Mouse (Mus musculus): ENCODE measurements around the gene Ncoa3.

The Ncoa3 gene

GRCm38 (mm10) chr2:166082193-166082592, 89.8 kb downstream of the Ncoa3 start:
- peak; percentile 84 to 89 for DNase-seq

DNA sequence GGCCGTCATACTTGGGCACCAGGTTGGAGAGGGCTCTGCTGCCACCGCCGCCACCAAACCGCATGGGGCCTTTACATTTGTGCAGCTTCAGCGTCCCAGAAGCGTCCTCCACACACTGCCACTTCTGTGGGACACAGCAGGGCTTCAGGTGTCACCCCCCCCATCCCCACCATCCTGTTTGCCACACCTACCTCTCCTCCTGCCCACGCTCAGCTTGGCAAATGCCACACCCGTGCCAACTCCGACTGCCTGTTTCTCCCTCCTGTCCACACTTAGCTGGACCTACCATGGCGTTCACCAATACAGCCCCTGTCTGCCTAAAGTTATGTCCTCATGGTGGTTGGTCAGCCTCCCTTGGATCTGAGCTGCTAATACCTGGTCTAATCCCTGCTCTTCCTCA, 90.2 kb downstream of the Ncoa3 start:
- DNase-seq = no peak

DNA sequence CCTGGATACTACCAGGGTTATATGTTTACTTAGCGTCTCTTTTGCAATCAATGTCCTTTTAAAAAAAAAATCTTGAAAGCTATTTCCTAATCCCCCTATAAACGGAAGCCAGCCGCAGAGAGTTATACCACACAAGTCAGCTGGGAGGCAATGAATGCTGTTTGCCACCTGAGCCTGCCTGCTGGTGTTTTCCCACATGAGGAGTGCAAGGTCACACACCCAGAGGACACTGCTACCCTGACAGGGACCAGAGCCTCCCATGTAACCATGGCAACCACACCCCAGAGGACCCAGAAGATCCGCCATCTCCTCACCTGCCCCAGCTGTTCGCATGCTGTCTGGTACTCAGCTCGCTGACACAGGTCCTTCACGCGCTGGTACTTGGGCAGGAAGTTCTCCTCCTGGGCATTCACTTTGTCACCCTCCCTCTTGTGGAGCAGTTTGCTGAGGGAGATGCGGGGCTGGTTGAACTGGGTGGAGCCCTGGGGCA, 91.2 kb downstream of the Ncoa3 start:
- no peak for DNase-seq

DNA sequence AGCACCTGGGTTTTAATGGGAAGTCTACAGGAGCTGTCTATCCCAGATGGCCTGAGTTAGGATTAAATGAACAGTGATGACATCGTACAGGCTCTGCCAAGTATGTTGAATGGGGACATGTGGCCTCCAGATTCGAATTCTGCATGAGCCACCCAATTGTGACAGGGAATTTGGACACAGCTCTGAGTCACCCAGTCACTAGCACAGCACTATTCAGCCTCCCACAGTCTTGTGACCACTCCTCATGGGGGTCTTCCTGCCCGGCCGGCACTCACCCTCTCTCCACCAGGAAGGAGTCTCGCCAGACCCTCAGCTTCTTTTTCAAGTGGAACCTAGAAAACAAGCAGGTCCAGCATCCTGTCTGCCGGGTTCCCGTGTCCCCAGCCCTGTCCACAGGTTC, 91.7 kb downstream of the Ncoa3 start:
- no peak for DNase-seq

DNA sequence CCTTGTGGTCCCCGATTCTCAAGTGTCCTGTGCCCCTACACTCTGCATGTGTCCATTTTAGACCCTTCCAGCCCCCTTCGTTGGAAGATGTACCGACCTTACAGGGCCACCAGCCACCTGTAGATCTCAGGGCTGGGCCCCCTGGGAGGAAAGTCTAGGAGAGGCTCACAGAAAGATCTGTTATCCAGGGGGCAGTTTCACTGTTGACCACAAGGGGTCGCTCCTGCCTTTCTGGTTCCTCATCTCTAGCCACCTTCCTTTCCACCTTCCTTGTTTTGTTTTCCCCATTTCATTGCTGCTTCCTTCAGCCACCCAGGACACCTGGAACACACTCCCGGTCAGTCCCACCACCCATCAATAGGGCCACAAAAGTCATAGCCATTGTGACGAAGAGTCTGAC, 92.5 kb downstream of the Ncoa3 start:
- peak; percentile 84 to 88 for DNase-seq

- no peak for DNase-seq
Measured at GRCm38 (mm10) chr2:166085780-166086179, 93.3 kb downstream of the Ncoa3 start.

- DNase-seq = no peak
Measured at GRCm38 (mm10) chr2:166086457-166087233, 94.2 kb downstream of the Ncoa3 start.

- no peak for DNase-seq
Measured at GRCm38 (mm10) chr2:166088991-166089390, 96.6 kb downstream of the Ncoa3 start.

GRCm38 (mm10) chr2:166090131-166090581, 97.7 kb downstream of the Ncoa3 start:
- no peak for DNase-seq

DNA sequence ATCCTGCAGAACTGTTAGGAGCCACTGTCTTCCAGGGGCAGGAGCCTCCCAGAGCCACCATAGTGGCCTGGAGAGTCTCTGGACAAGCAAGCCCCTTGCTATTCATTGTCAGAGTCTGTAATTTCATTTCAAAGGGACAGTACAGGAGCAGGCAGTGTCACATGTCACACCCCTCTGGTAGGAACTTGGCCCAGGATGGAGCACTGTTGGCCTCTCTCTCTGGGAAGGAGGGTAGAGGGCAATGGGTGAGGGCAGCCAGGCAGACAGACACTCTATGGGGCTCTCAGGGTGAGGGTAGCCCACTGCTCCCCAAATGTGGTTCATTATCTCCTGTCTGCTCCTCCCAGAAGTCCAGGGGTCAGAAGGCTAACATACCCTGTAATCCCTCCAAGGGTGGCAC, 99.2 kb downstream of the Ncoa3 start:
- DNase-seq = no peak

GRCm38 (mm10) chr2:166092412-166092811, 100.0 kb downstream of the Ncoa3 start:
- no peak for DNase-seq

DNA sequence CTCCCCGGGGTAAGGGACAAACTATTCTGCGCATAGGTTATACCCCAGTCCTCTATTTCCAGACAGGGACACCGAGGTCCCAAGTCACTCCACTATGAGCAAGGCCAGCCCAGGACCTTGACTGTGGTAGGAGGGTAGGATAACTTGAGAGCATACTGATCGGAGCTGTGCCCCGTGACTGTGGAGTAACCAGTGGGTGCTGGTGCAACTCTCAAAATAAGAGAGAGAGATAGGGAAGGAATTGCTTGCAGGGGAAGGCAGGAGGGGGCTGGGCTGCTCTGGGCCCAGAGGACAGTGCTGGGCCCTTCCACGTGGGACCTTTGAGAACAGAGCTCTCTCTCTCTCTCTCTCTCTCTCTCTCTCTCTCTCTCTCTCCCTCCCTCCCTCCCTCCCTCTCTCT, 103.9 kb downstream of the Ncoa3 start:
- DNase-seq = no peak

DNA sequence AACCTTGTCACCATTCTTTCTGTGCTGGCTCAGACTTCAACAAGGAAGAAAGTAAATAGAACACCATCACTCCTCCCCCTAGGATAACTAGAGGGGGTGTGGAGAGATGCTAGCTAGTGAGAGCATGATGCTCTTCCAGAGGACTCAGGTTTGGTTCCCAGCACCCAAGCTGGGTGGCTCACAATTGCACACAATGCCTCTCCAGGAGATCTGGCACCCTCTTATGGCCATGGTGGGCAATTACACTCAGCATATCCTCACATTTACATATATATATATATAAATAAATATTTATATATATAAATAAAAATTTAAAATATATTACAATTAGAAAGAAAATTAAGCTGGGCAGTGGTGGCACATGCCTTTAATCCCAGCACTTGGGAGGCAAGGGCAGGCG, 104.4 kb downstream of the Ncoa3 start:
- no peak for DNase-seq

DNA sequence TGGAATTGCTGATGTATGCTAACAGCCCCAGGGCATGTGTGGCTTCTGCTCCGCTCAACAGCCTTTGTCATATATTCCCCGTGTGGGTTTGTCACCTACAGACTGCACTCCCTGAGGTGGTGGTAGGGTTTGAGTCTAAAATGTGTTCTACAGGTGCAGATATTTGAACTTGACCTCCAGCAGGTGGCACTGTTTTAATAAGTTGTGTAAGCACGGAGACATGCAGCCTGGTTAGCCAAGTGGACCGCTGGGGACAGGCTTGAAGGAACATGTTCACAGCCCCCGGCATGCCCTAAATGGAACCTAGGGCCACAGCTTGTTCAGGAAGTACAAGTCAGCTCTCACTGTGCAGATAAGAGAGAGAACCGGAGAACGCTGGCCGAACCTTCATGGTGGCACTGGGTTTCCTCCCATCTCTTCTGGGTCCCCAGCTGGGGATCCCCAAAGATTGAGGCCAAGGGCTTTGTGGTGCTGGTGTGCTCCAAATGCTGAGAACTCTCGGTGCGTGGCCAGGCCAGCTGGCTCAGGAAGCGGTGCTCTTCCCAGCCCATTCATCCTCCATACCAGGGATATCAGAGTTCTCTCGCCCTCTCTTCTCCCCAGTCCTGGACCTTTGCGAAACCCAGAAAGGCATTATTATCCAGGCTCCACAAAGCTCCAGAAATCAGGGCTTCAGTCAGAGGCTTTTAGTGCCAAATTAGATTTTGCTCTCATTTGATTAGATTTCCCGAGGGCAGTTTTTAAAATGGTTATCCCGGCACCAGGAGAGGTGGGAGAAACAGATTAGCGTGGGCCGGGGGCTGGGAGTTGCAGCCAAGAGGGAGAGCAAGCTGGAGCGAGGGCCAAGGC, 105.2 kb downstream of the Ncoa3 start:
- peak; percentile 60 to 64 for DNase-seq

DNA sequence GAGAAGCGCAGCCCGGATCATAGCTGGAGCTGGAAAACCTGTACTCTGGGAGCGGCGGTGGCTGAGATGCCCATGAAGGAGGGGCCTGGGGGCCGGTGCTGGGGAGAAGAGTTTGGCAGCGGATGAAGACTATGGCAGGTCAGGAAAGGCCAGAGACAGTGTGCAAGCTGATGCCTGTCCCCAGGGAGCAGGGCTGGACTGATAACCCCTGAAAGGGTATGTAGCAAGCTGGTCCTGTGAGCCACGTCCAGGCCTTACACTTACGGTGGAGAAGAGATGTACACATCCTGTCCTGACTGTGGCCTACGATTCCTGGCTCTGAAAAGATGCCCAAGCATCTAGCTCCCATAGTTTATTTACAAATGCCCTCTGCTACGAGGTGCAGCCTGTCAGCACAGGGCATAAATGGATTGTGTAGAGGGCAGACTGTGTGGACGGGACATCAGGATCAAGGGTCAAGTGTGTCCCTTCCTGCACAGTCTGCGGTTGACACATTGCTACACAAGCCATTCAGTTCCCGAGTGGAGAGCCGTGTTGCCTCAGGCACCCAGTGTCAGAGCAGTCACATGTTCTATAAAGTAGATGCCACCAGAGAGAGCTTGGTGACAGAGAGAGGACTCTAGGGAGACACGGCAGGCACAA, 106.0 kb downstream of the Ncoa3 start:
- DNase-seq = no peak

DNA sequence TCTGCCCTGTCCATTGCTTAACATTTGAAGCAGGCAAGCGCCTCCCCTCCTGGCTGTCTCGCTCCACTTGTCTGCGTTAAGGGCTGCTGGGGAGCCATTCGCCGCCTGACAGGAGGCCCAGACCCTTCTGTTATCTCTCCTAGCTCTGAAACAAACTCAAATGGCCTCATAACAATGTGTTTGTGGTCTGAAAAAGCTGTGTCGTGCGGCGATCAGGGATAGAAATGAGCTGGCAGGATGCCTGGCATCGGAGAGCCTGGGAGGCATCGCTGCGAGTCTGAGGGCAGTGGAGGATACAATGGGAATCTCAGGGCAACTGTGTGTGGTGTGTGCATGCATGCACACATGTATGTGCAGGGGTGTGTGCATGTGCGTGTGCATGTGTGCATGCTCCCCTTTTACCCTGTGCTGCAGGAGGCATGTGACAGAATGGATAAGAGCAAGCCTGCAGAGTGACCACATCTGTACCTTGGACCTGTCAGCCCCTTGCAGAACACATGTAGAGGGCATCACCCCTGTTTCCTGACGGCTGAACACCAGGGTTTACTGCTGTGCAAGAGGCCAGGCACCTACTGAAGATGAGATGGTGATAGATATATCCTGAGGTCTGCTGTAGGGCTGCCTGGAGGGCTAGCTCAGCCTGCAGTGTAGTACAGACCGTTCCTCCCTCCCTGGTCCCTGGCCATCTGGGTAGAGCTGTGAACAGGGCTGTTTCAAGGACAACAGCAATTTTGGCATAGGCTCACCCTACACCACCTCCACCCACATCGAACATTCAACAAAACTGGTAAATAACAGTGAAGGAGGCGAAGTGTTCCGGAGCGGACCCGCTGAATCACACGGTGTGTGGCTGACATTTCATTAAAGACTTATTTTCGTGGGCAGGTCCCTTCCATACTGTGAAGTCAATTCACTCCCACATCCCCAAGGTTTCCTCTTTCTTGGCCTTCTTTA, 108.2 kb downstream of the Ncoa3 start:
- DNase-seq = peak; percentile 61 to 62

- DNase-seq = no peak
Measured at GRCm38 (mm10) chr2:166102893-166103292, 110.5 kb downstream of the Ncoa3 start.

DNA sequence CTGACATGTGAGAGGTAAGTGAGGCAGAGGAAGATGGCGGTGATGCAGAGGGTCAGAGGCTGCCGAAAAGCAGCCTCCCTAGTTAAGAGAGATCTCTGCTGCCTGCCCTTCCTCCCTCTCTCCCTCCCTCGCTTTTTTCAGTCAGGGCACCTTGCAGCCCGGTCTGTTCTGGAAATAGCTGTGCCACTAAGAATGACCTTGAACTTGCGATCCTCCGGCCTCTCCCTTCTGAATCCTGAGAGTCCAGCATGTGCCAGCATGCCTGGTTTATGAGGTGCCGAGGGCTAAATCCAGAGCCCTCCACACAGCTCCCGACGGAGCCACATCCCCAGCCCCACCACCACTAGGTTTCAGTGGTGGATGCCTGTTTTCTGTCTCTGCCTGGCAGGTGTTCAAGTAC, 113.5 kb downstream of the Ncoa3 start:
- DNase-seq = no peak

DNA sequence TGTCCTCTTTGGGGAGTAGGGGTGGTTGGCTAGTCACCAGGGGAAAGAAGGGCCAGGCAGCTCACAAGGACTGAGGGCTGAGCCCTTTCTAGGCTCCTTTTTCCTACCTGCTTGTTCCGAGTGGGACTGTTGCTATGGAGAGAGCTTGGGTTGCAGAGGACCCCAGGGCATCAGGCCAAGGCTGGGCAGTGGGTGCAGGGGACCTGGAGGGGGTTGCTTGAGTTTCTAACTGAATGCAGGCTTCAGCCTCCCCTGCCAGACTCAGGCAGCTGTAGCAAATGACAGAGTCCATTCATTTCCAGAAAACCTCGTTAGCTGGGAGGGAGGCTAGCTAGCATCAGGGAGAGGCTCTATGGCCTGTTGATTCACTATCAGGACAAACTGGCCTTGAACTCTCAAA, 114.2 kb downstream of the Ncoa3 start:
- peak in 1 of 2 experiments; percentile 49 for DNase-seq

- no peak for DNase-seq
Measured at GRCm38 (mm10) chr2:166107911-166108310, 115.5 kb downstream of the Ncoa3 start.

GRCm38 (mm10) chr2:166108326-166108725, 115.9 kb downstream of the Ncoa3 start:
- peak; percentile 91 to 94 for DNase-seq

DNA sequence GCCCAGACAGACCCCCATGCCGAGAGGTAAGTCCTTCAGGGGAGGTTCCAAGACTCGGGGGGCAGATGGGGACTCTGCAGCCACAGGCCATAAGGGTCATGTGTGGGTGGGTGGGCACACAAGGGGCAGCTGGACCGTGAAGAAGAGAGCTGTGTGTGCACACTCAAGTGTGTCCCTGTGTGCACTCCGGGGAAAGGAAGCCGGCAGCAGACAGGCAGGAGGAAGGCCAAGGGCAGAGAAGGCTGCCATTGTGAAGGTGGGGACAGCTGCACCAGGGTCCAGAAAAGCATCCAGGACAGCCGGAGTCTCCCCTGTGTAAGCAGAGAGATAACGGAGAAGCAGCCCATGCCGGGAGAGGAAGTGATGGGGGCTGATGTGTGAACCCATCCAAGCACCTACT, 118.3 kb downstream of the Ncoa3 start:
- no peak for DNase-seq
